Mouse (Mus musculus) neural tube, postnatal 0 days (tissue): ENCODE data around the gene Vmn1r211. TPM values are rescaled to one million over a fixed set of nuclear protein-coding genes. Genes with fewer than 3 reads are reported as not detected.

ENCODE experiments used
- polyA plus RNA-seq: library from polyadenylated mRNA; unstranded; fragments of >200 nt; fragmentation: Nextera tagmentation; extraction: Ambion mirVana; gene quantifications from 2 replicates; pipeline ENCODE4 v1.2.1, GENCODE M21; 2015

Vmn1r211 gene
- not detected in 2 replicates for polyA plus RNA-seq

GRCm38 (mm10) chr13:22857461-22857860, at the start of gene Vmn1r211:
Vmn1r211 (minus strand) TSS chr13:22857561.

GRCm38 (mm10) chr13:22884105-22884504, 26.7 kb upstream of the Vmn1r211 start, which contains the start of gene Vmn1r212:
Vmn1r212 (minus strand) TSS chr13:22884205.

DNA sequence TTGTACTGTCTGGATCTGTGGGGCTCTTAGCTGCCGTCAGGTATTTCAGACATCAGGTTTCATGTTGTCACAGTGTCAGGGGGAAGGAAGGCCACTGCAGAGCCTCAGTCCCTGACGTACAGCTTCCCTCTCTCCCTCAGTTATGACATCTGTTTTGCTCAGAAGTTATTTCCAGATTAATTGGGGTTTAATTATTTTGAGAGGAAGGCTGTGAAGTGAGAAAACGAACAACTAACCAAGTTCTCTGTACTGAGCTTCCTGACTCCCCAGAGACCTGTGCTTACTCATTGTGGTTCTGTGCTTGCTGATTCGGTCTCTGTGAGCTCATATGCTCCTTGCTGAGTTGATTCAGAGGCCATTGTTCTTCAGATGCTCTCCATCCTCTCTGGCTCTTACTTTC, 26.1 kb downstream of the Vmn1r211 start, which contains the start of gene Vmn1r210:
Vmn1r210 (minus strand) TSS at position 101 of the 400 bp plus-strand sequence.

GRCm38 (mm10) chr13:22809582-22809981, 47.8 kb downstream of the Vmn1r211 start, which contains the start of gene Vmn1r209:
Vmn1r209 (minus strand) TSS chr13:22809682.

Other genes starting within 250 kb of the Vmn1r211 start
- not detected in 2 replicates for gene Vmn1r206, start 233.3 kb downstream of the Vmn1r211 start, polyA plus RNA-seq
- gene Vmn1r207-ps, start 127.9 kb downstream of the Vmn1r211 start, polyA plus RNA-seq = not detected in 2 replicates
- not detected in 2 replicates for gene Vmn1r208, start 80.2 kb downstream of the Vmn1r211 start, polyA plus RNA-seq
- 0.04 TPM in 1 of 2 replicates, not detected in the other for gene Vmn1r209, start 47.9 kb downstream of the Vmn1r211 start, polyA plus RNA-seq
- not detected in 2 replicates for gene Vmn1r210, start 26.2 kb downstream of the Vmn1r211 start, polyA plus RNA-seq
- gene Vmn1r212, start 26.6 kb upstream of the Vmn1r211 start, polyA plus RNA-seq = not detected in 2 replicates
- gene Vmn1r213, start 150.1 kb upstream of the Vmn1r211 start, polyA plus RNA-seq = not detected in 2 replicates
- not detected in 2 replicates for gene Vmn1r214, start 172.9 kb upstream of the Vmn1r211 start, polyA plus RNA-seq
- not detected in 2 replicates for gene Vmn1r215, start 210.5 kb upstream of the Vmn1r211 start, polyA plus RNA-seq